Mouse (Mus musculus) heart, embryonic 10.5 days (tissue): Measurements from ENCODE around the gene Gm21149. TPM values are rescaled to one million over a fixed set of nuclear protein-coding genes. Genes with fewer than 3 reads are reported as not detected.
"Not testable (repeated sequence)": the region's sequence is repeated elsewhere in the genome, so short reads cannot be mapped to it uniquely, and the experiment has no call there.

Source experiments
- DNase-seq: peaks from one replicate; pipeline ENCODE4 v3.0.0-alpha.2; 2017; ENCODE audit warnings: low spot score
- H3K27ac ChIP-seq: fragments of 300-500 bp; sonication (generic); 2 replicates; pipeline ENCODE4 v1.5.1; 2016; ENCODE audit warnings: mild to moderate bottlenecking
- H3K27me3 ChIP-seq: fragments of 300-500 bp; sonication (generic); 2 replicates; pipeline ENCODE4 v1.6.1; 2016; ENCODE audit warnings: mild to moderate bottlenecking; ENCODE audit not compliant: poor library complexity, insufficient read depth, severe bottlenecking
- H3K36me3 ChIP-seq: fragments of 300-500 bp; sonication (generic); 2 replicates; pipeline ENCODE4 v1.6.1; 2016; ENCODE audit warnings: mild to moderate bottlenecking, moderate library complexity
- H3K4me1 ChIP-seq: fragments of 300-500 bp; sonication (generic); 2 replicates; pipeline ENCODE4 v1.6.1; 2016; ENCODE audit warnings: mild to moderate bottlenecking
- H3K4me3 ChIP-seq: fragments of 300-500 bp; sonication (generic); 2 replicates; pipeline ENCODE4 v1.5.1; 2016; ENCODE audit warnings: mild to moderate bottlenecking, moderate library complexity
- H3K9me3 ChIP-seq: fragments of 300-500 bp; sonication (generic); 2 replicates; pipeline ENCODE4 v1.6.1; 2016; ENCODE audit warnings: mild to moderate bottlenecking, moderate library complexity
- WGBS: fragments of 180-500 bp; shearing (Covaris S2); methylation state at CpG from one replicate; pipeline ENCODE4 v1.1.7; 2016; 5-methylcytosine and 5-hydroxymethylcytosine counted together
- polyA plus RNA-seq: library from polyadenylated mRNA; unstranded; fragments of >200 nt; fragmentation: Nextera tagmentation; extraction: Ambion mirVana; gene quantifications from 2 replicates; pipeline ENCODE4 v1.2.1, GENCODE M21; 2016

The Gm21149 gene
- polyA plus RNA-seq, 1 experiment from 2014 or later = 0.21 TPM

DNA sequence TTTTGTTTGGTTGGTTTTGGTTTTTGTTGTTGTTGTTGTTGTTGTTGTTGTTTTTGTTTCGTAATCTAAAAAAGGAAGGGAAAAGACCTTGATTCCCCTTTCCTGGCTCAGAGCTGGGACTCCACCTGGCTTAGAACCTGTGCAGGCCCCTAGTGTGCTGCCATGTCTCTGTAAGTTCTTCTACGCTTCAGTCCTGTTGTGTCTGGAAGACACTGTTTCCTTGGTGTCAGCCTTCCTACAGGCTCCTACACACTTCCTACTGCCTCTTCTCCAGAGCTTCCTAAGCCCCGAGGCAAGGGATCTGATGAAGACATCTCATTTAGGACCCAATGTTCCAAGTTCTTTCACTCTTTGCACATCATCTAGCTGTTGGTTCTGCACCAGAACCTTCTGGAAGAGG, 22.0 kb upstream of the Gm21149 start:
- not testable (repeated sequence) for H3K27me3 ChIP-seq, H3K4me3 ChIP-seq, H3K27ac ChIP-seq, H3K4me1 ChIP-seq, H3K36me3 ChIP-seq, DNase-seq
- WGBS = 62% methylated on average over 3 of the region's 3 CpGs
- H3K9me3 ChIP-seq = peaks cover 33% of the 10 kb centered on the region

DNA sequence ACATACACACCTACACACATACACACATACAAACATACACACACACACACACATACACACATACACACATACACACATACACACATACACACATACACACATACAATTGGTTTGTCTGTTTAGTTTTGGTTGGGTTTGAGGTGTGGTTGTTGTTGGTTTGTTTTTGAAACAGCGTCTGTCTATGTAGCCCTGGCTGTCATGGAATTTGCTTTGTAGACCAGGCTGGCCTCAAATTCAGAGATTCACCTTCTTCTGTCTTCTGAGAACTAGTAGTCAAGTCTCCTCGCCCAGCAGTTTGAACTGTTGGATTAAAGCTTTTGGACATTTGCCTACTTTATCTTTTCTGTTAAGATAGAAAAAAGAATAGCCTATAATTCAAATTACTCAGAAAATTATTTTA, 14.6 kb upstream of the Gm21149 start:
- DNase-seq, H3K27ac ChIP-seq, H3K27me3 ChIP-seq, H3K4me3 ChIP-seq, H3K4me1 ChIP-seq, H3K36me3 ChIP-seq: not testable (repeated sequence)
- 59% methylated on average over 2 of the region's 2 CpGs for WGBS
- H3K9me3 ChIP-seq = peaks cover 27% of the 10 kb centered on the region

DNA sequence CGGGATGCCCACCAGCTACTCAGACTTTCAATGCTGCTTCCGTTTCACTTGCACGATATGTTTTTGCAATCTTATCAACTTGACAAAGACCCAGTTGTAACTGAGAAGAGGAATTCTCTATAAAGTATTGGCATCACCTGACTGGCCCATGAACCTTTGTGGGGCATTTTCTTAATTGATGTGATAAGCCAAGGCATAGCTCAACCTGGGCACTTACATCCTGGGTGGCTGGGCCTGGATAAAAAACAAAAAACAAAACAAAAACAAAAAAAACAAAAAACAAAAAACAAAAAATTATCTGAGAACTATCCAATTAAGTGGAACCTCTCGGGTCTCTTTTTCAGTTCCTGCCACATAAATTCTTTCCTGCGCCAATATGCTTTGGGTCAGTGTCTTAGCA, 12.4 kb upstream of the Gm21149 start:
- H3K36me3 ChIP-seq = no peaks in the 10 kb centered on the region
- peaks cover 31% of the 10 kb centered on the region for H3K9me3 ChIP-seq
- no peak overlapping the region for H3K4me3 ChIP-seq
- no peaks in the 10 kb centered on the region for H3K27me3 ChIP-seq
- 80% methylated on average over 5 of the region's 5 CpGs for WGBS
- DNase-seq = no peak
- no peak overlapping the region for H3K27ac ChIP-seq
- no peaks in the 10 kb centered on the region for H3K4me1 ChIP-seq

DNA sequence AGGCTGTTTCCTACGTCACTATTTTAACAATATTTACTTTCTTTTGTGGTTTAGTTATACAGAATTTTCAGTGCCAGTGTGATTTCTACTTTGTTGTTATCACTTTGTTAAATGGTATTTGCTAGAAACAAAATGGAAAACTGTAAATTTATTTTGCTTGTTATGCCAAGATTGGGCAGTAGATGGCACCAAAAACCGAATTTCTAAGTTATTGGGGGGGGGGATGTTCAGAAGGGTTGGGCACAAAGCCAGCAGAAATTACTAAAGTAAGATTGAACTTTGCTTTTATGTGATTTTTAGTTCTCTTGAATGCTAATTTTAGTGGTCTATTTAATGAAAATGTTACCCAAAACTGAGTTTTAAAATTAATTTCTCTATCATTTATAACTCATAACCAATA, 8.3 kb upstream of the Gm21149 start:
- H3K9me3 ChIP-seq = peaks cover 29% of the 10 kb centered on the region
- not testable (repeated sequence) for H3K4me3 ChIP-seq, H3K36me3 ChIP-seq, H3K27ac ChIP-seq, DNase-seq, H3K4me1 ChIP-seq, H3K27me3 ChIP-seq
- 27% methylated on average over 2 of the region's 2 CpGs for WGBS

DNA sequence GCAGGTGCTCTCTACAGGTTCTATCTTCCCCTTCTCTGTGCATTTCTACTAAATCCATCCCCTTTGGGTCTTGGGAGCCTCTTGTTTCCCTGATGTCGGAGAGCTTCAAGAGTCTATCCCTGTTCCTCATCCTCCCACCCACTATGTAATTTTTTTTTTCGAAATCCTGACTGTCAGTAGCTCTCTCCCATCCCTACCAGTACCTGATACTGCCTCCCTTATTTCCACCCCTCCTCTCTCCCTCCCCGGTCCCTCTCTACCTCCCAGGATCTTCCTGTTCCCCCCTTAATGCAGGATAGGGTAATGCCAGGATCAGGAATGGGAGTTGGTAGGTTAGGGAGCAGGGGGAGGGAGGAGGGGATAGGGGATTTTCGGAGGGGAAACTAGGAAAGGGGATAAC, 7.3 kb upstream of the Gm21149 start:
- not testable (repeated sequence) for H3K4me1 ChIP-seq, H3K27ac ChIP-seq, H3K36me3 ChIP-seq, H3K27me3 ChIP-seq, DNase-seq, H3K4me3 ChIP-seq
- H3K9me3 ChIP-seq = peaks cover 27% of the 10 kb centered on the region
- 54% methylated on average over 4 of the region's 4 CpGs for WGBS

DNA sequence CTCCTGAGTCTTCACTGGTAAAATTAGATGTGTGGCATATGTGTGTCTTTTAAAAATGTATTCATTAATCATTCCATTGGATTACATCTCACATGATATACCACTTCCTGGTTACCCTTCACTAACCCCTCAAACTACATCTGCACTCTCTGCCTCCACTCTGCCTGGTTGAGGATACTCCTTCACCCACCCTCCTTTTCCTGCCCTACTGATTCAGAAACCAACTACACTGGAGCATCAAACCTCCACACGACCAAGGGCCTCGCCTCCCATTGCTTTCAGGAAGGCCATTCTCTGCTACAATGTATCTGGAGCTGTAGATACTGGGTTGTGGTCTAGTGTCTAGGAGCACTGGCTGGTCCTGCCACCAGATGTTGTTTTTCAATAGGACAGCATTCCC, 6.5 kb upstream of the Gm21149 start:
- not testable (repeated sequence) for H3K27ac ChIP-seq, H3K36me3 ChIP-seq, H3K4me3 ChIP-seq, H3K4me1 ChIP-seq, DNase-seq, H3K27me3 ChIP-seq
- whole genome bisulfite sequencing = 56% methylated on average over 2 of the region's 2 CpGs
- peaks cover 29% of the 10 kb centered on the region for H3K9me3 ChIP-seq

DNA sequence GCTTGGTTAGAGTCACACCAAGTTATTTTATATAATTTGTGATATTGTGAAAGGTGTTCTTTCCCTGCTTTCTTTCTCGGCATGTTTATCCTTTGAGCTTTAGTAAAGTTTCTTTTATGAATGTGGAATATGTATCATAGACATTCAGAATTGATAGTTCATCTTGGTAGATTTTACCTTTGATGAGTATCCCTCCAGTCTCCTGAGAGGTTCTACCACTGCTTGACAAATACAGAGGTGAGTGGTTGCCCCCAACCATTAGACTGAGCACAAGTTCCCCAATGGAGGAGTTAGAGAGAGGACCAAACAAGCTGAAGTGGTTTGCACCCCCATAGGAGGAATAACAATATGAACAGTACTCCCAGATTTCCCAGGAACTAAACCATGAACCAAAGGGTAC, 6.2 kb downstream of the Gm21149 start:
- not testable (repeated sequence) for H3K27me3 ChIP-seq, H3K4me1 ChIP-seq, H3K27ac ChIP-seq, DNase-seq, H3K36me3 ChIP-seq, H3K4me3 ChIP-seq
- peaks cover 11% of the 10 kb centered on the region for H3K9me3 ChIP-seq
- WGBS = 85% methylated on average over 1 of the region's 1 CpGs

DNA sequence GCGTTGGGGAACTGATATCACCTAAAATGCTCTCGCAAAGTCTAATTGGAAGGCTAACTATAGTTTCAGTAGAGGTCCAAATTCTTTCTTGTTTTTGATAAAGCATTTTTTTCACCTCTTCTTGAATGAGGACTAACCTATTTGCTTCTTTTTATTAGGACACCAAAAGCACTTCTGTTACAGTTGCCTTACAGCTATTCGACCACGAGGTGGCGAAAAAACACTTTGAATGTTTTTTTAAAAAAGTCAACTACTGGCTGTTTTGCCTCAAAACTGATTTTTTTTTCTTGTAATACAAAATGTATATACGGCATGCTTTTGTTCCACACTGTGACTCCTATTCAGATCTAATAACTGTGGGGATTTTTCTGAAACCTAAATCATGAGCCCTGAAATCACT, 8.6 kb downstream of the Gm21149 start:
- not testable (repeated sequence) for H3K27ac ChIP-seq, H3K4me1 ChIP-seq, H3K27me3 ChIP-seq, H3K36me3 ChIP-seq, DNase-seq, H3K4me3 ChIP-seq
- WGBS = 51% methylated on average over 6 of the region's 6 CpGs
- H3K9me3 ChIP-seq = peaks cover 20% of the 10 kb centered on the region

DNA sequence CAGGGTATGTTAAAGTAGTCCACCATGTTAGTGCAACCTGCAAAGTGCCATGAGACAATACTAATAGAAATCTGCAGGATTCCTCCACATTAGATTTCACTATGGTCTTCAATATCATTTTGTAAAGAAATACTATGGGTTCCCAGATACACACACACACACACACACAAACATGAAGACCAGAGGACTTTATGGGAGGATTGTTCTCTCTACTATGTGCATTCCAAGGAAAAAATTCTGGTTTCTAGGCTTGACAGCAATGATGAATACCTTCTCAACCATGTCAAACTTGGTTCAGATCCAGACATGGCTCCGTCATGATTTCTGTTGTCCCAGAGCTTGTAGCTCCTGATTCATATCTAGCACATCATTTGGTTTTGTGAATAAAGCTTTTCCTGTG, 10.1 kb downstream of the Gm21149 start:
- not testable (repeated sequence) for H3K4me1 ChIP-seq, H3K27me3 ChIP-seq, H3K4me3 ChIP-seq, H3K36me3 ChIP-seq, DNase-seq, H3K27ac ChIP-seq
- 55% methylated on average over 1 of the region's 1 CpGs for WGBS
- peaks cover 20% of the 10 kb centered on the region for H3K9me3 ChIP-seq

DNA sequence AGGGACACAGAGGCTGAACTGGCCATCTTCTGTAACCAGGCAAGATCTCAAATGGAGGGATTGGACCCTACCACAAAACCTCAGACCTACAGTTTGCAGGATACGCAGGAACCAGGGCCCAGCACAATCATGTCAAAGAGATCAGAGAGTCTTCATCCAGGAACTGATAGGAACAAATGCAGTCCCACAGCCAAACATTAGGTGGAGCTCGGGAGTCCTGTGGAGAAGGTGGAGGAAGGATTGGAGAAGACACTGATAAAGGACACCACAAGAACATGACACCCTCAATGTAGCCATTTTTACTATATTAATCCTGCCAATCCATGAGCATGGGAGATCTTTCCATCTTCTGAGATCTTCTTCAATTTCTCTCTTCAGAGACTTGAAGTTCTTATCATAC, 12.8 kb downstream of the Gm21149 start:
- WGBS = 47% methylated on average over 2 of the region's 2 CpGs
- not testable (repeated sequence) for H3K4me3 ChIP-seq, H3K27ac ChIP-seq, H3K27me3 ChIP-seq, DNase-seq, H3K4me1 ChIP-seq, H3K36me3 ChIP-seq
- peaks cover 29% of the 10 kb centered on the region for H3K9me3 ChIP-seq

DNA sequence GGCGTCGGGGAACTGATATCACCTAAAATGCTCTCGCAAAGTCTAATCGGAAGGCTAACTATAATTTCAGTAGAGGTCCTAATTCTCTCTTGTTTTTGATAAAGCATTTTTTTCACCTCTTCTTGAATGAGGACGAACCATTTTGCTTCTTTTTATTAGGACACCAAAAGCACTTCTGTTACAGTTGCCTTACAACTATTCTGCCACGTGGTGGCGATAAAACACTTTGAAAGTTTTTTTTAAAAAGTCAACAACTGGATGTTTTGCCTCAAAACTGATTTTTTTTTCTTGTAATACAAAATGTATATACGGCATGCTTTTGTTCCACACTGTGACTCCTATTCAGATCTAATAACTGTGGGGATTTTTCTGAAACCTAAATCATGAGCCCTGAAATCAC, 14.7 kb downstream of the Gm21149 start:
- not testable (repeated sequence) for H3K4me3 ChIP-seq, H3K36me3 ChIP-seq, DNase-seq, H3K27me3 ChIP-seq, H3K27ac ChIP-seq, H3K4me1 ChIP-seq
- H3K9me3 ChIP-seq = peaks cover 31% of the 10 kb centered on the region
- 56% methylated on average over 8 of the region's 8 CpGs for WGBS

DNA sequence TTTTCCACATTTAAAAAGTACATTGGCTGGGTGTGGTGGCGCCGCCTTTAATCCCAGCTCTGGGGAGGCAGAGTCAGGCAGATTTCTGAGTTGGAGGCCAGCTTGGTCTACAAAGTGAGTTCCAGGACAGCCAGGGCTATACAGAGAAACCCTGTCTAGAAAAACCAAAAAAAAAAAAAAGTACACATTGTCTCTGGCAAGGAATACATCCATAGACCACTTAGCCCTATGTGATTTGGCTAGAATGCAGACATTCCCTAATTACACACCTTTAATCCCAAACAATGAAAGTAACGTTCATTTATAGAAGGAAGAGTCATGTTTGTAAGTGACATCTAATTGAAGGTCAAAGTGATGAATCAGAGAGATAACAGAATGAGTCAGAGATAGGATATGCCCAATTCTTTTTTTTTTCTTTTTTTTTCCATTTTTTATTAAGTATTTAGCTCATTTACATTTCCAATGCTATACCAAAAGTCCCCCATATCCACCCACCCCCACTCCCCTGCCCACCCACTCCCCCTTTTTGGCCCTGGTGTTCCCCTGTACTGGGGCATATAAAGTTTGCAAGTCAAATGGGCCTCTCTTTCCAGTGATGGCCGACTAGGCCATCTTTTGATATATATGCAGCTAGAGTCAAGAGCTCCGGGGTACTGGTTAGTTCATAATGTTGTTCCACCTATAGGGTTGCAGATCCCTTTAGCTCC, 18.3 kb downstream of the Gm21149 start:
- peaks cover 22% of the 10 kb centered on the region for H3K9me3 ChIP-seq
- not testable (repeated sequence) for DNase-seq, H3K4me1 ChIP-seq, H3K27ac ChIP-seq, H3K4me3 ChIP-seq, H3K36me3 ChIP-seq, H3K27me3 ChIP-seq
- 76% methylated on average over 3 of the region's 5 CpGs for WGBS
